Mouse (Mus musculus) embryo, embryonic 11 days (tissue): ENCODE data around the gene Foxo4.
A peak's percentile ranks its signal among the peaks of the same experiment; 100 is the strongest.

Source experiments
- DNase-seq: peaks from one replicate; pipeline ENCODE4 v3.0.0-alpha.2; 2015

Foxo4 gene

GRCm38 (mm10) chrX:101299055-101299454 is 44.7 kb downstream of the Foxo4 start, which contains the start of gene Nlgn3:
Gene Nlgn3, plus strand, starts transcription at chrX:101299168.
- DNase-seq: peak; percentile 45

GRCm38 (mm10) chrX:101299473-101300426 is 45.4 kb downstream of the Foxo4 start:
- peak; percentile 61 for DNase-seq

DNA sequence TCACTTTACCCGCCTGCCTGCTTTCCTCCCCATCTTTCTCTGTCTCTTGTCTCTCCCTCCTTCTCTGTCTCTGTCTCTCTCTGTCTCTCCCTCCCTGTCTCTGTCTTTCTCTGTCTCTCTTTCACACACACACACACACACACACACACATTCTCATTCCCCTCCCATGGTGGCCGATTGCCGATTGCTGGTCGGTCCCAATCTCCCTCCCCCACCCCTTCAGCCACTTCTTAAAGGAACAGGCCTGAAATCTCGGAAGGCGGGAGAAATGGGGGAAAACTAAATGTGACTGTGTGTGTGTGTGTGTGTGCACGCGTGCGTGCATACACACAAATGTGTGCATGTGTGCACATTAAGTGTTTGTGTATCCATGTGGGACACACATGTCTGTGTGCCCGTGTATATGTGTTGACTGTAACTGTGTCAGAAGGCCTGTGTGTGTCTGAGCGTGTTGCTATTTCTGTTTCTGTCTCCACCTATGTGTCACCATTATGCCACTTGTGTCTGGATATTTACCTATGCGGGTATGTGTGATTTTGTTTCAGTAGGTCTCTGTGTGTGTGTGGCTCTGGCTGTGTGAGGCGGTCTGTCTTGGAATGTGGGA is 46.2 kb downstream of the Foxo4 start:
- DNase-seq: peak; percentile 62

- no peak for DNase-seq
Observed at GRCm38 (mm10) chrX:101301654-101302053, 47.3 kb downstream of the Foxo4 start.

DNA sequence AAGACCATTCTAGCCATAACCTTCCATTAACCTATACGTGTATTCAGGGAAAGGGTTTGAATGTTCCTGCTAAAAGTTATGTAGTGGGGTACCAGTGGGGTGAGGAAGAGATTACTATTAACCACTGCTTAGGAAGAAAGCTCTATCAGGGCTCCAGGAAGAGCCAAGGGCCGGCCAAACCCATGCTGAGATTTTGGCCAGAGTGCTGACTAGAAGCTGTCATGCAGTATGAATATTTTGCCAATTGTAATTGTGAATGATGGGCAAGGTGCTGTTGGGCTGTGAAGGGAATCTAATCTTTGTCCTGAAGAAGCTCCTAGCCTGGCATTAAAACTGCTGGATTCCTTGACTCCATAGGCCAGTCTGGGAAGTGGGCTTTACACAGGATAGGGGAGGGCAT is 50.3 kb downstream of the Foxo4 start:
- DNase-seq: no peak

DNA sequence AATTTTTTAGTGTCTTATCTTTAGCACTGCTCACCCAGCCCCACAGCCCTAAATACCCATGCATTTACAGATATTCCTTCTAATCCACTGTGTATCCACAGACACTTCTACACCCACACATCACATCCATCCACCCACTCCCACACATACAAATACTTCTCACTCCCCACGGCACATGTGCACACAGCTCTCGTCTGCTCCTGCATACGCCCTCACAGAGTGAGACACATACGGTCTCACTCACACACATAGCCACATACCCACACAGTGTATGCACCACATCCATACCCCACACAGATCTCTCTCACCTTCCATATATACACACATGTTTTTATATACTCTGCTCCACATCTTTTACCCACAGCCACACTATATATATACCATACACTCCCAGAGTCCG is 55.0 kb downstream of the Foxo4 start:
- DNase-seq: no peak
